Mouse (Mus musculus) midbrain, embryonic 11.5 days (tissue): ENCODE measurements around the gene Psmb6. TPM values are rescaled to one million over a fixed set of nuclear protein-coding genes. Genes with fewer than 3 reads are reported as not detected.
A peak's percentile ranks its signal among the peaks of the same experiment; 100 is the strongest.

Experiments used
- ATAC-seq: fragments of 200-750 bp; cut with Nextera tagmentation; 2 replicates; pipeline ENCODE4 v1.8.0; 2017; ENCODE audit warnings: moderate TSS enrichment, moderate library complexity; ENCODE audit not compliant: low FRiP score
- DNase-seq: peaks from one replicate; pipeline ENCODE4 v3.0.0; 2015; ENCODE audit warnings: low spot score; ENCODE audit errors: missing footprints
- H3K27ac ChIP-seq: fragments of 300-500 bp; sonication (generic); 2 replicates; pipeline ENCODE4 v1.5.1; 2014; ENCODE audit warnings: low read depth, low read length
- H3K27me3 ChIP-seq: fragments of 300-500 bp; sonication (generic); 2 replicates; pipeline ENCODE4 v1.6.1; 2014; ENCODE audit warnings: mild to moderate bottlenecking, low read length, moderate library complexity, mixed read lengths; ENCODE audit not compliant: control insufficient read depth, insufficient read depth
- H3K36me3 ChIP-seq: fragments of 300-500 bp; sonication (generic); 2 replicates; pipeline ENCODE4 v1.6.1; 2014; ENCODE audit warnings: mild to moderate bottlenecking, low read length, moderate library complexity, mixed read lengths; ENCODE audit not compliant: control insufficient read depth, insufficient read depth
- H3K4me1 ChIP-seq: fragments of 300-500 bp; sonication (generic); 2 replicates; pipeline ENCODE4 v1.6.1; 2014; ENCODE audit warnings: low read length; ENCODE audit not compliant: control insufficient read depth, insufficient read depth
- H3K4me2 ChIP-seq: fragments of 300-500 bp; sonication (generic); 2 replicates; pipeline ENCODE4 v1.6.1; 2014; ENCODE audit warnings: mild to moderate bottlenecking, moderate library complexity
- H3K4me3 ChIP-seq: fragments of 300-500 bp; sonication (generic); 2 replicates; pipeline ENCODE4 v1.5.1; 2014; ENCODE audit warnings: low read depth, low read length
- H3K9ac ChIP-seq: fragments of 300-500 bp; sonication (generic); 2 replicates; pipeline ENCODE4 v1.6.1; 2014; ENCODE audit warnings: low read length
- H3K9me3 ChIP-seq: fragments of 300-500 bp; sonication (generic); 2 replicates; pipeline ENCODE4 v1.6.1; 2016; ENCODE audit warnings: low read length; ENCODE audit not compliant: control insufficient read depth
- WGBS: fragments of 180-500 bp; shearing (Covaris S2); extraction: QIAGEN DNeasy Blood & Tissue Kit; methylation state at CpG from one replicate; pipeline ENCODE4 v1.1.7; 2014; 5-methylcytosine and 5-hydroxymethylcytosine counted together
- polyA plus RNA-seq: library from polyadenylated mRNA; unstranded; fragments of >200 nt; fragmentation: Nextera tagmentation; extraction: Ambion mirVana; gene quantifications from 2 replicates; pipeline ENCODE4 v1.2.1, GENCODE M21; 2014

The Psmb6 gene
- polyA plus RNA-seq, 1 experiment from 2014 or later, result 909 TPM

DNA sequence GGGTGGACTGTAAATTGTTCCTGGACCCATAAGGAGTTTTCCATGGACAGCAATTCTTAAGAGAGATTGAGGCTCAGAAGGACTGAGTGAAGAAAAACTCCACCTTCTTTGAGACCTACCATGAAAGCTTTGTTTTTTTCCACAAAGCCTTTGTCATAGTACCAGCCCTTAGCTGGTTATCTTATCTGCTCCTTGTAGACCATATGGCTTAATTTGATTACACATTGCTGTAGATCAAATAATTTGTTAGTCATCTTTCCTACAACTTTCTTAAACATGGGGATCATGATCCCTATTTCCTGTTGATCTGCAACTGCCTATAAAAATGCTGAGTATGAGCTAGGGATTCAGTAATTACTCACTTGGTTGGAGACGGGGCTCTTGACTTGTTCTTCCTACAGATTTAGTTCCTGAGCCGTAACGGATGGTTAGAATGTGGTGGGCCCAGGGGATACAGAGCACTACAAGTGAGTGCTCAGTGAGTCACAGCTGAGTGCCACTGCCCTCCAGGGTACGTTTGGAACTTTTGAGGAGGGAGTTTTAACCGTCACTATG is 47.3 kb downstream of the Psmb6 start:
- Histone ChIP-seq H3K4me3 (no peak overlapping the region), H3K27ac (no peak overlapping the region), H3K4me1 (peaks cover 6% of the 10 kb centered on the region), H3K36me3 (no peaks in the 10 kb centered on the region), H3K27me3 (no peaks in the 10 kb centered on the region), H3K9ac (no peak overlapping the region), H3K4me2 (no peak overlapping the region), H3K9me3 (no peaks in the 10 kb centered on the region)
- 57% methylated on average over 5 of the region's 5 CpGs for WGBS
- DNase-seq, result no peak
- no peak for ATAC-seq

GRCm38 (mm10) chr11:70573872-70574271 is 48.7 kb downstream of the Psmb6 start:
- Histone ChIP-seq H3K4me1 (peaks cover 8% of the 10 kb centered on the region), H3K4me3 (no peak overlapping the region), H3K27ac (no peak overlapping the region), H3K36me3 (no peaks in the 10 kb centered on the region), H3K9me3 (no peaks in the 10 kb centered on the region), H3K4me2 (no peak overlapping the region), H3K9ac (no peak overlapping the region), H3K27me3 (no peaks in the 10 kb centered on the region)
- ATAC-seq (no peak), DNase-seq (peak; percentile 56)
- 80% methylated on average over 6 of the region's 6 CpGs for WGBS

GRCm38 (mm10) chr11:70577201-70577600 is 52.0 kb downstream of the Psmb6 start:
- no peaks in the 10 kb centered on the region for H3K27me3 ChIP-seq
- no peak overlapping the region for H3K9ac ChIP-seq
- 89% methylated on average over 3 of the region's 3 CpGs for WGBS
- DNase-seq (no peak), ATAC-seq (no peak)
- H3K4me3 ChIP-seq, result no peak overlapping the region
- no peak overlapping the region for H3K27ac ChIP-seq
- no peaks in the 10 kb centered on the region for H3K9me3 ChIP-seq
- peaks cover 8% of the 10 kb centered on the region for H3K4me1 ChIP-seq
- no peak overlapping the region for H3K4me2 ChIP-seq
- H3K36me3 ChIP-seq, result no peaks in the 10 kb centered on the region

Other genes starting within 250 kb of the Psmb6 start
- gene Alox12e, start 202.7 kb upstream of the Psmb6 start, polyA plus RNA-seq, result 0.21 TPM in 1 of 2 replicates, not detected in the other
- gene Alox15, start 173.3 kb upstream of the Psmb6 start, polyA plus RNA-seq, result 0.12 and 0.14 TPM in 2 replicates
- 32.5 and 33.7 TPM in 2 replicates for gene Pelp1, start 115.3 kb upstream of the Psmb6 start, polyA plus RNA-seq
- gene Arrb2, start 92.7 kb upstream of the Psmb6 start, polyA plus RNA-seq, result 28.9 and 31.3 TPM in 2 replicates
- 37.7 and 42.1 TPM in 2 replicates for gene Med11, start 73.4 kb upstream of the Psmb6 start, polyA plus RNA-seq
- 0.18 and 0.26 TPM in 2 replicates for gene Zmynd15, start 65.9 kb upstream of the Psmb6 start, polyA plus RNA-seq
- gene Cxcl16, start 65.4 kb upstream of the Psmb6 start, polyA plus RNA-seq, result 0.50 and 0.82 TPM in 2 replicates
- not detected in 2 replicates for gene Tm4sf5, start 20.1 kb upstream of the Psmb6 start, polyA plus RNA-seq
- gene Vmo1, start 10.8 kb upstream of the Psmb6 start, polyA plus RNA-seq, result 0.42 TPM in 1 of 2 replicates, not detected in the other
- gene Gltpd2, start 6.2 kb upstream of the Psmb6 start, polyA plus RNA-seq, result 0.18 and 0.22 TPM in 2 replicates
- gene Gm40193, start 7.6 kb downstream of the Psmb6 start, polyA plus RNA-seq, result not detected in 2 replicates
- 3.5 and 4.0 TPM in 2 replicates for gene Pld2, start 14.7 kb downstream of the Psmb6 start, polyA plus RNA-seq
- 12.3 and 12.9 TPM in 2 replicates for gene Mink1, start 37.5 kb downstream of the Psmb6 start, polyA plus RNA-seq
- gene 4930544D05Rik, start 90.5 kb downstream of the Psmb6 start, polyA plus RNA-seq, result not detected in 2 replicates
- not detected in 2 replicates for gene Chrne, start 93.8 kb downstream of the Psmb6 start, polyA plus RNA-seq
- 0.61 and 0.81 TPM in 2 replicates for gene Gp1ba, start 113.8 kb downstream of the Psmb6 start, polyA plus RNA-seq
- 87.0 and 87.9 TPM in 2 replicates for gene Rnf167, start 121.9 kb downstream of the Psmb6 start, polyA plus RNA-seq
- gene Slc25a11, start 122.1 kb downstream of the Psmb6 start, polyA plus RNA-seq, result 134 and 142 TPM in 2 replicates
- gene Pfn1, start 129.3 kb downstream of the Psmb6 start, polyA plus RNA-seq, result 1,303 and 1,326 TPM in 2 replicates
- gene Eno3, start 131.8 kb downstream of the Psmb6 start, polyA plus RNA-seq, result 13.8 and 14.3 TPM in 2 replicates
- 138 and 139 TPM in 2 replicates for gene Spag7, start 144.0 kb downstream of the Psmb6 start, polyA plus RNA-seq
- gene Camta2, start 162.7 kb downstream of the Psmb6 start, polyA plus RNA-seq, result 6.6 and 6.7 TPM in 2 replicates
- 1.3 TPM in 2 replicates for gene Inca1, start 174.8 kb downstream of the Psmb6 start, polyA plus RNA-seq
- gene Kif1c, start 175.2 kb downstream of the Psmb6 start, polyA plus RNA-seq, result 6.1 and 7.1 TPM in 2 replicates
- gene Zfp3, start 238.8 kb downstream of the Psmb6 start, polyA plus RNA-seq, result 10.2 and 11.0 TPM in 2 replicates